Mouse (Mus musculus) heart, adult 2 months (tissue): ENCODE measurements around the gene Tmc2.

Source experiments
- CTCF ChIP-seq: fragments of 200-600 bp; IDR thresholded peaks from 2 replicates; pipeline ENCODE4 v1.8.1; 2022; ENCODE audit warnings: antibody characterized with exemption, mild to moderate bottlenecking, moderate library complexity
- EP300 ChIP-seq: fragments of 200-500 bp; IDR thresholded peaks from 2 replicates; pipeline ENCODE4 v1.6.1; 2011; ENCODE audit warnings: low read depth, low read length, control low read depth; ENCODE audit not compliant: insufficient read depth
- POLR2A ChIP-seq: fragments of 200-500 bp; IDR thresholded peaks from 2 replicates; pipeline ENCODE4 v1.6.1; 2011; ENCODE audit warnings: mild to moderate bottlenecking, low read depth, low read length, control low read depth; ENCODE audit not compliant: insufficient read depth

GRCm38 (mm10) chr2:130279600-130280091 is 84.7 kb downstream of the Tmc2 start:
- TF ChIP-seq CTCF, result no peak
- no peak for TF ChIP-seq POLR2A
- no peak for TF ChIP-seq EP300
